Comparison of ENCODE assay signal across 8 mouse cellular contexts in the genomic region with DNA sequence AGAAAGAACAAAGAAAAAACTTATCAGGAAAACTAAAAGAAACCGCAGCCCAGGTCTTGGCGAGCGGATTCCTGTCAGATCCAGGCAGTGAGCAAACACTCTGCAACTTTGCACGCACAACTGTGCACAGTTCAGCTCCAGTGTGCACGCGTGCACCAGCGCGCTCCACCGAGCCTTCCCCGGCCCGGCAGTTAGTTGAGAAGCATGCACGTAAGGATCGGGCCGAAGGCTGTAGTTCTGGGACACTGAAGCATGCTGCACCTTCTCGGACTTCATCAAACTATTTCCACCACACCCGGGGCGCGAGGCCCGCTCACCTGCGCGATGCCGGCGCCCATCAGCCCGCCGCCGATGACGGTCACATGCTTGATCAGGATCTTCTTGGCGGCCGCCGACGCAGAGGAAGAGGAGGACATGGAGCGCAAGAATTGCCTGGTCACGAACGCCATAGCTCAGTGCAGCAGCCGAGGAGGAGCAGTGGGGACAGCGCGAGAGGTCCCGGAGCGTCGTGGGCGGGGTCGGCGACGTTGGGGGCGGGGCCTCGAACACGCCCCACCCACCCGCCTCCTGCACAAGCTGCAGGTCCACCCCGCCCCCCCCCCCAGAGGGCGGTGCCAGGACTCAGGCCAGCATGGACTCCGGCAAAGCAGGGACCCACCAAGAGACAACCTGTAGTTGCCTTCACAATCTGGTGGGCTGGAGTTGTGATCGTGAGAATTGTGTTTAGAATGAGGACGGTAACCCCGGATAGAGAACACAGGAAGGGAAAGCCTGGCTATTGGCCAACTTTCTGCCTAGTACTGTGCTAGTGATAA. TPM values are rescaled to one million over a fixed set of nuclear protein-coding genes. Genes with fewer than 3 reads are reported as not detected.
DNase-seq lines count a peak whose midpoint lies in the region; ATAC-seq lines count a peak whose summit lies in the region.

A gene (minus strand): TSS at position 543 of the 815 bp plus-strand sequence.

- peak within 1 kb of the TSS; percentile 53 for H3K9ac ChIP-seq in hindbrain, embryonic 15.5 days

- H3K9me3 ChIP-seq in hindbrain, embryonic 15.5 days = no peaks in the 10 kb centered on the region

- no peaks in the 10 kb centered on the region for H3K36me3 ChIP-seq in hindbrain, embryonic 15.5 days

- DNase-seq in R1 (ENCODE audit: low read depth, low spot score) = peak; percentile 86
- peak; percentile 80 to 89 for DNase-seq in cerebellum, postnatal 25 days
- peak; percentile 66 to 76 for DNase-seq in frontal cortex, postnatal 36 days (ENCODE audit: low spot score in 2 of 2)
- peak; percentile 79 for DNase-seq in left cerebral cortex, adult 11 months (ENCODE audit: low spot score)
- peak; percentile 91 to 92 for DNase-seq in lung, postnatal 4 days
- peak; percentile 67 for DNase-seq in retina, postnatal 7 days (ENCODE audit: low read depth, low spot score)
- DNase-seq in urinary bladder, adult 2 months (ENCODE audit: low spot score) = peak; percentile 65

- ATAC-seq in hindbrain, embryonic 15.5 days (ENCODE audit: low FRiP score, low read depth) = peak; percentile 93

- peak within 1 kb of the TSS; percentile 60 for H3K4me3 ChIP-seq in hindbrain, embryonic 15.5 days

- under 1% methylated on average over 51 of the region's 54 CpGs for WGBS in hindbrain, embryonic 15.5 days

- H3K4me2 ChIP-seq in hindbrain, embryonic 15.5 days = peak within 1 kb of the TSS; percentile 74

- H3K4me1 ChIP-seq in hindbrain, embryonic 15.5 days (replicated peaks) = peaks cover 8% of the 10 kb centered on the region

- peak within 1 kb of the TSS; percentile 46; the same call in 1 of the 2 replicates for H3K27ac ChIP-seq in hindbrain, embryonic 15.5 days (replicated peaks)

- peaks cover 5% of the 10 kb centered on the region; the same call in 1 of the 2 replicates for H3K27me3 ChIP-seq in hindbrain, embryonic 15.5 days

RNA-seq across cellular contexts. Expression of the gene that starts here (rescaled TPM):
- 25.6 and 26.9 TPM in 2 replicates for polyA plus RNA-seq in hindbrain, embryonic 15.5 days (2015; fragmentation: Nextera tagmentation; extraction: Ambion mirVana)
- 109 TPM in 2 replicates for polyA plus RNA-seq in urinary bladder, adult 2 months (2012; rRNA removed)

Comparison
In these comparisons a context has a peak if more than half of its experiments do, and no peak if none do; other contexts are left out.
1. Peak in every context shown above with its lines: DNase-seq, ATAC-seq, H3K4me3 ChIP-seq and H3K27ac ChIP-seq.